Mouse (Mus musculus) liver, embryonic 14 days (tissue): ENCODE data around the gene Pmpca. TPM values are rescaled to one million over a fixed set of nuclear protein-coding genes. Genes with fewer than 3 reads are reported as not detected.

ENCODE experiments used
- polyA plus RNA-seq: library from polyadenylated mRNA; depleted of rRNA; stranded (reverse); fragments of >200 nt; gene quantifications from 2 replicates; pipeline ENCODE4 v1.2.3, GENCODE M21; 2012; rRNA removed

Pmpca gene
- 40.3 and 46.0 TPM in 2 replicates for polyA plus RNA-seq

GRCm38 (mm10) chr2:26389154-26389690 is at the start of gene Pmpca, which contains the start of gene Entr1:
Gene Pmpca, plus strand, starts transcription at chr2:26389339.
Gene Entr1, minus strand, starts transcription at chr2:26389316.

GRCm38 (mm10) chr2:26351358-26352290 is 37.5 kb upstream of the Pmpca start, which contains the start of gene Dnlz:
Gene Dnlz, minus strand, starts transcription at chr2:26352110.

GRCm38 (mm10) chr2:26360772-26361171 is 28.4 kb upstream of the Pmpca start, which contains the start of gene Card9:
Gene Card9, minus strand, starts transcription at chr2:26360918.

GRCm38 (mm10) chr2:26380131-26380771 is 8.9 kb upstream of the Pmpca start, which contains the start of gene Snapc4:
Gene Snapc4, minus strand, starts transcription at chr2:26380653.

GRCm38 (mm10) chr2:26408515-26409356 is 19.6 kb downstream of the Pmpca start, which contains the start of gene Inpp5e:
Gene Inpp5e, minus strand, starts transcription at chr2:26409203.

GRCm38 (mm10) chr2:26444946-26445665 is 56.0 kb downstream of the Pmpca start, which contains the start of gene Sec16a:
Gene Sec16a, minus strand, starts transcription at chr2:26445216.

Other genes with a start within 250 kb of the Pmpca start
- not detected in 2 replicates for gene Lhx3, start 181.1 kb upstream of the Pmpca start, polyA plus RNA-seq
- gene Qsox2, start 151.8 kb upstream of the Pmpca start, polyA plus RNA-seq, result 4.3 and 5.0 TPM in 2 replicates
- gene Ccdc187, start 94.8 kb upstream of the Pmpca start, polyA plus RNA-seq, result 0.05 and 0.07 TPM in 2 replicates
- 2.0 TPM in 2 replicates for gene Gpsm1, start 73.8 kb upstream of the Pmpca start, polyA plus RNA-seq
- gene Dnlz, start 37.2 kb upstream of the Pmpca start, polyA plus RNA-seq, result 6.6 and 7.2 TPM in 2 replicates
- gene Card9, start 28.4 kb upstream of the Pmpca start, polyA plus RNA-seq, result 5.0 and 6.2 TPM in 2 replicates
- 10.0 and 12.3 TPM in 2 replicates for gene Snapc4, start 8.7 kb upstream of the Pmpca start, polyA plus RNA-seq
- gene Entr1, start within 50 bp of the Pmpca start, polyA plus RNA-seq, result 34.3 and 37.1 TPM in 2 replicates
- 6.1 and 6.7 TPM in 2 replicates for gene Inpp5e, start 19.9 kb downstream of the Pmpca start, polyA plus RNA-seq
- gene Sec16a, start 55.9 kb downstream of the Pmpca start, polyA plus RNA-seq, result 10.5 and 11.6 TPM in 2 replicates
- gene Notch1, start 127.3 kb downstream of the Pmpca start, polyA plus RNA-seq, result 1.5 and 1.6 TPM in 2 replicates
- 67.8 and 69.7 TPM in 2 replicates for gene Egfl7, start 190.7 kb downstream of the Pmpca start, polyA plus RNA-seq
- gene Gm20532, start 197.3 kb downstream of the Pmpca start, polyA plus RNA-seq, result not detected in 2 replicates
- gene Agpat2, start 215.1 kb downstream of the Pmpca start, polyA plus RNA-seq, result 22.5 and 26.0 TPM in 2 replicates
- 0.89 and 1.00 TPM in 2 replicates for gene Fam69b, start 239.1 kb downstream of the Pmpca start, polyA plus RNA-seq